Mouse (Mus musculus): ENCODE measurements around the gene Slc10a2.
"Not testable (repeated sequence)": the region's sequence is repeated elsewhere in the genome, so short reads cannot be mapped to it uniquely, and the experiment has no call there.

The Slc10a2 gene

DNA sequence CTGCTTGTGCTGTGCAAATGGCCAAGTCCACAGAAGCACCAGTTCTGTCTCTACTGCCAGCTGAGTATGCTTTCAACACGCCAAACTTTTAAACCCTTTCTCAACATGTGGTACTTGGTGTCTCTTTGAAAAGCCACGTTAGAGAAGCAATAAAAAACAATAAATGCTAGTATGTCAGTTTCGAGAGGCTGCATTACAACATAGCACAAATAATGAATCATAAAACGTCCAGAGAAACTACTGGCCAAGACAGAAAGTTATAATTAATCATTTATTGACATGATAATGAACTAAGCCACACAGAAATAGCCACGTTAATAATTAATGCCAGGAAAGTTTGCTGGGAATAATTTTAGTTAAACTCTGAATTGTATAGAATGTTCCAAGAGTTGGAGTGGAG, at the start of gene Slc10a2:
Slc10a2 (minus strand) TSS at position 166 of the 400 bp plus-strand sequence.
- DNase-seq (ENCODE audit: low spot score) = no peak

DNA sequence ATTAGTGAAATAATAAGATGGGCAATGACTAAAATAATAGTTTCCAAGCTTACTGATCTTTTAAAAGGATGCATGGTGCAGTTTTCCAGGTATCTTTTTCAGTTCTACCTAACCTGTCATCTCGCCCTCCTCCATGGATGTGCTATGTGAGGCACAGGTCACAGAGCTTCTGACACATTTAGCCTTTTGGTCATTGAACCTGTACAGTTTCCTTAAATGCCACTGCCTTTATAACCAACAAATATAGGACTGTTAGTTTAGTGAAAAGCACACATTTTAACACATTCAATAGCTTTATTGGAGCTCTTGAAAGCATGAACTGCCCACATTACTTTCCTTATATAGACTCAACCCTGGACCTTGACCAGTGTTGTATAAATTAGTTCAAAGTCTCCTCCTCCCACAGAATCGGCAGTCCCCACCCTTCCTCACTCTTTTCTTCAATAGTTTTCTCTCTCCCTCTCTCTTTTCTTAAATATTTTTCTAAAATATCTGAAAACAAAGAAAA, 24.2 kb upstream of the Slc10a2 start:
- no peak for DNase-seq (ENCODE audit: low spot score)

DNA sequence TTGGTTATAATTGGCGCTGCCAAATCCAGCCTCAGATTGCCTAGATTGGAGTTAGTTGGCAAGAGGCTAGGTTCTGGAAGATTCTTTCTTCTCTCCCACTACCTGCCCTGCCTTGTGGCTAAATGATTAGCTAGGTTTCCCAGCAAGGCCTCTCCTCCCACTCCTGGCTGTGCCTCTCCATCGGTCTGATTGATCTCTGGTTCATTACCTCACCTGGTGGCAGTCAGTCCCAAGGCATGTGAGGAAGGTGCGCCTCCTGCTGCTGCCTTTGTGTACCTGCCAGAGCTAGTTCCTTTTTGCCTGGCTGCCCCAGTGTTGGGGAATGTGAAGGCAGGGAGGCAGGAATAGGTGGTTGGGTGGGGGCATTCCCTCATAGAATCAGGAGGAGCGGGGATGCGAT, 1.7 kb upstream of the Slc10a2 start:
- DNase-seq (ENCODE audit: low spot score) = no peak

DNA sequence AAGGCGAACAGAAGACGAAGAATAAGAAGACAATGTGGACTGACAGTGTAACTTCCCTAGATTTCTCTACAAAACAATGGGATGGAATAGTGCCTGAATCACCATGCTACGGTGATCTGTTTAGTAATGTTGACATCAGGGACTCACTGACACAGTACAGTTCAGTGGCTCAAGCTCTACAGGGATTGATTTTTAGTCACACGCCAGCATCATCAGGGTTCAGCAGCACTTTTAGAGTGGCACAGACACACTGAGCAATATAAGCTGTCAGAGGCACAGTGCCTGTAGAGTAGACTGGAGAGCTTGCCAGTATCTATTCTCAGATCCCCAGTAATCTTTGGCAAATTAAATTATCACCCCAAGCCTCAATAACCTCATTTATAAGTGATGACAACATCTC, 9.8 kb downstream of the Slc10a2 start:
- no peak for DNase-seq (ENCODE audit: low spot score)

DNA sequence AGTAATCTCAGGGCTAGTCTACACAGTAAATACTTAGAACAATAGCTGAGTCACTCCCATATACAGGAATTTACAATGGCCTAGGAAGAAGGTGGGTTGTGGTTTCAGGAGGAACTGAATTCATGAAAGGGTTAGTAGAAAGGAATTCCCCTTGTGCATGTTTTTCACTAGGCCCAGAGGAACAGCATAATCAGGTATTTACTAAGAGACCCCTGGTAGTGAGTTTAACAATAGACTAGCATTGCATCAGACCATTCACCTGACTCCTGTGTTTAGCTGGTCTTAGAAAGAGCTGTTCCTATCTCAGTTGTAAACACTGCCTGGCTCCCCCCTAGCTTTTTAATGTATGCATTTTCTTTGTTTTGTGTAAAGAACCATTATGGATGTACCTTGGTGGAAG, 11.2 kb downstream of the Slc10a2 start:
- DNase-seq (ENCODE audit: low spot score) = not testable (repeated sequence)

DNA sequence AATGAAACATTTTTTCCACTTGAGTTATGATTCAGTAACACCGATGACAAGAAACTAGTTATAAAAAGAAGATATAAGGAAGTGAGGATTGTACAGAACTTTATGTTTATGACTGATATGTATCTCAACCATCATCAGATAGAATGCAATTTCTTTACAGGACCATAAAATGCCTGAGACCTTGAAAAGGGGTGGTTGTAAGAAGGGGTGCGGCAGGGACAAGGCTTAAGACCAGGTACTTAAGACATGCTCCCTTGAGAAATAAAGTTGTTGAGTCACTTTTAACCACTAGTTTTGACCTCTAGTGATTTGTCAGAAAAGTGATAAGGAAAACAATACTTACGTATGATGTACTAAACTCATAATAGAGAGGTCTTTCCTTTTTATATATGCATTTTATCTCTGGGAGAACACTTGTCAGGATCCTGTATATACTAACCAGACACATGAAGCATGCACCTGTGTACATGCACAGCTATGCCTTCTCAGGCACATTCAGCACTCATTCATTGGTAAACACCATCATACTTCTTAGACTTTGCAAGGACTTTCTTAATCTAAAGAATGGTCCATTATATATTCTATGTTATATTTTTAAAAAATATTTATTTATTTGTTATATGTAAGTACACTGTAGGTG, 31.4 kb downstream of the Slc10a2 start:
- DNase-seq (ENCODE audit: low spot score) = no peak

DNA sequence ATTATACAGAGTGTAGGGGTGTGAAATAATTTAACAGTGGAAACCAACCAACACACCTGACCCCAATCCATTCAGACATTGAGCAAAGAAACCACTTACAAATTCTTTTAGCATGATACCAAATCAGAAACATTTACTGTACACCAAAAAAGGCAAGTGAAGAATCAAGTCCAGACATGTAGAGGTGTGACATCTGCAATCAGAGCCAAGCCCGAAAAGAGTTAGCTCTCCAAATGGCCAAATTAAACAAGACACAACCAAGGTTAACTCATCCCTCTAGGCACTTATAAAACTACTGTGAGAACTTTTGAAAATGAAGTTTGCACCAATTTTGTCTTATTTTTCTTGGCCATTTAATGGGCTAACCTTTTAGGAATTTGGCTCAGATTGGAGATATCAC, 46.3 kb downstream of the Slc10a2 start:
- DNase-seq (ENCODE audit: low spot score) = no peak

DNA sequence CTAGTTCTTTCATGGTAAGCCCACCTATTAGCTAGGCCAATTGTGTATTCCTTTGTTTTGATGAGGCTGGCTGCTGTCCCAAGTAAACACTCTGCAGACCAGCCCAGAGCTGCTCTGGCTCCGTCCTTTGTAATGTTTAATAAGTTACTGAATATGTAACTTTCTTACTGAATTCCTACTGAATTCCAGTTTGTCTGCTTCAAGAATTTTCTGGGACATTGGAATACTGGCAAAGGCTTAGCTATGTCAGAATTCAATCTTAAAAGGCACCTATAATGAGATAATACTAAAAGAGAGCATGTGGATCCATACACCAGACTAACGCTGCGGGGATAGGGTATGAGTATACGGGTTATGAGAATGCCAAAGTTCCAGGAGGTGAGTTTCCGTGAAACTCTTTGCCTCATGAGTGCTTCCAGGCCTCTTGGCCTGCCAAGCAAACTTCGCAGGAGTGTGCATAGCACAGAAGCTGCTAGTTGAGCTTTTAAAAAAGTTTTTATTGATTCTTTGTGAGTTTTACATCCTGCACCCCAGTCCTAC, 60.7 kb downstream of the Slc10a2 start:
- not testable (repeated sequence) for DNase-seq (ENCODE audit: low spot score)

DNA sequence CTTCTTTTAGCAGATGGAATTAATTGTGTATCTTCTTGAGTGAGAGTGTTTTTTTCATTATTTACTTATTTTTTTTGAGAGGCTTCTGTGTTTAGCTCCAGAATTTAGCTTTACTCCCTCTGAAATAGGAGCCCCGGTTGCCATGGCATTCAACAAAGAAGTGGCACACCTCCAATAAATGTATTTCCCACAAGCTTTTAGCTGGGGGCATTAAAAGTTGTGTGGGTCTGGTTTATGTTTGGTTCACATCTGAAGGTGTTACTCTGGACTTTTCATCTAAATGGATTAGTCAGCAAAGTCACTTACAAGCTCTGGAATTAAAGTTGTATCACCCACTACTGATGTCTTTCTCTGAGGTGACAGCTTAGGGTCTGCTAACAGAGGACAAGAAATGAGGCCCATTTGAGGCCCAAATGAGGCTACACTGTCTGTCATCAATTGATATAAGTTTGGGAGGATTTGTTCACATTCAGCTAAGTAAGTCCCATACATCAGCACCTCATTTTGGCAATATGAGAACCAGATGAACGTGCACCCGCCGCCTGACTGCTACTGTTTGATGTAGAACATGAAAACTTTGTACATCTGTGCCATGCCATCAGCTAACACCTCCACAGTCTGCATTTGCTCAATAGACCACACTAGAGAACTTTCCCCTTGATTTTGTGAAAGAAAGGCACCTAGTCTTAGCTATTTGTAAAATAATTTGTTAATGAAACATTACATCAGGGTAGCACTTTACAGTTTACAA, 66.2 kb downstream of the Slc10a2 start:
- DNase-seq (ENCODE audit: low spot score) = peak; percentile 21
